Mouse (Mus musculus) stomach, embryonic 16.5 days (tissue): ENCODE results near the gene Hoxa9. TPM values are rescaled to one million over a fixed set of nuclear protein-coding genes. Genes with fewer than 3 reads are reported as not detected.
A peak's percentile ranks its signal among the peaks of the same experiment; 100 is the strongest.

Source experiments
- microRNA counts: library from miRNA; unstranded; fragments of <30 nt; microRNA quantifications from one replicate; lab custom pipeline; 2016
- microRNA-seq: library from miRNA; unstranded; fragments of <30 nt; microRNA quantifications from one replicate; pipeline ENCODE4, GENCODE M21; 2016
- polyA plus RNA-seq: library from polyadenylated mRNA; unstranded; fragments of >200 nt; fragmentation: Nextera tagmentation; extraction: Ambion mirVana; gene quantifications from 2 replicates; pipeline ENCODE4 v1.2.1, GENCODE M21; 2015

Hoxa9 gene
- polyA plus RNA-seq, 1 experiment from 2014 or later, result 0.50 TPM

MicroRNAs within 50 kb of the gene (microRNA counts, 519-probe panel; counts per million panel counts)
- 2,008 counts per million, percentile 39 among the panel's probes with 10 or more counts for microRNA mmu-miR-196b (lab: Ali Mortazavi, UCI)

Small RNA genes within 50 kb of the gene (microRNA-seq; reads per million reads assigned to microRNA genes)
- gene Mir196b, result 689 reads per million, percentile 73 among the genes with 10 or more reads in this experiment

Other genes with a start within 250 kb of the Hoxa9 start
- gene Skap2, start 218.5 kb downstream of the Hoxa9 start, polyA plus RNA-seq, result 42.0 and 44.6 TPM in 2 replicates
- gene Hoxa1, start 72.8 kb downstream of the Hoxa9 start, polyA plus RNA-seq, result 1.4 and 1.5 TPM in 2 replicates
- gene Hoxa2, start 66.3 kb downstream of the Hoxa9 start, polyA plus RNA-seq, result 7.4 and 8.5 TPM in 2 replicates
- 2.1 and 2.6 TPM in 2 replicates for gene 5730596B20Rik, start 53.6 kb downstream of the Hoxa9 start, polyA plus RNA-seq
- 2.5 and 2.8 TPM in 2 replicates for gene Hoxa4, start 39.3 kb downstream of the Hoxa9 start, polyA plus RNA-seq
- gene Hoxa5, start 26.5 kb downstream of the Hoxa9 start, polyA plus RNA-seq, result 8.8 and 11.0 TPM in 2 replicates
- gene Hoxa6, start 22.4 kb downstream of the Hoxa9 start, polyA plus RNA-seq, result 1.3 and 1.4 TPM in 2 replicates
- gene Hoxa3, start 17.8 kb downstream of the Hoxa9 start, polyA plus RNA-seq, result 6.0 and 7.4 TPM in 2 replicates
- gene Gm28308, start 17.8 kb downstream of the Hoxa9 start, polyA plus RNA-seq, result not detected in 2 replicates
- 10.8 and 12.3 TPM in 2 replicates for gene Hoxa7, start 9.2 kb downstream of the Hoxa9 start, polyA plus RNA-seq
- gene Hoxa10, start 9.8 kb upstream of the Hoxa9 start, polyA plus RNA-seq, result 0.18 and 2.8 TPM in 2 replicates
- gene Hoxa11, start 14.7 kb upstream of the Hoxa9 start, polyA plus RNA-seq, result 0.45 TPM in 1 of 2 replicates, not detected in the other
- 0.12 TPM in 1 of 2 replicates, not detected in the other for gene Hoxa13, start 29.8 kb upstream of the Hoxa9 start, polyA plus RNA-seq
- gene Evx1, start 82.4 kb upstream of the Hoxa9 start, polyA plus RNA-seq, result not detected in 2 replicates